Mouse (Mus musculus): ENCODE measurements at regions not wholly inside any gene's neighbourhood (a gene's known extent, or its start where the extent isn't known, plus 50 kb on each side); places are given as distances from the start of the nearest gene placed in this dataset.

- TF ChIP-seq POLR2A (IDR thresholded peaks at IDR 0.05; ENCODE audit: borderline replicate concordance, control insufficient read depth, low read depth, low read length): no peak
- TF ChIP-seq CTCF (IDR thresholded peaks at IDR 0.05; ENCODE audit: control insufficient read depth, insufficient read depth, low read length): no peak
- H3K27ac ChIP-seq (ENCODE audit: control insufficient read depth, insufficient read depth, low read depth, low read length, poor library complexity): no peak overlapping the region
- peaks cover 2% of the 10 kb centered on the region; the same call in 1 of the 2 replicates for H3K4me1 ChIP-seq (ENCODE audit: control insufficient read depth, insufficient read depth, low read length)
- WGBS: 81% methylated on average over 22 of the region's 22 CpGs
- H3K4me3 ChIP-seq (replicated peaks; ENCODE audit: control insufficient read depth, low read depth, low read length): no peak overlapping the region
Measured at GRCm38 (mm10) chr4:9019241-9020110, 780.6 kb upstream of the Car8 start.

GRCm38 (mm10) chr4:9018236-9018635 is 779.4 kb upstream of the Car8 start:
- Histone ChIP-seq H3K4me1 (ENCODE audit: control insufficient read depth, insufficient read depth, low read length) (peaks cover 2% of the 10 kb centered on the region; the same call in 1 of the 2 replicates), H3K27ac (ENCODE audit: control insufficient read depth, insufficient read depth, low read depth, low read length, poor library complexity) (no peak overlapping the region), H3K4me3 (replicated peaks; ENCODE audit: control insufficient read depth, low read depth, low read length) (no peak overlapping the region)
- TF ChIP-seq CTCF (IDR thresholded peaks at IDR 0.05; ENCODE audit: control insufficient read depth, insufficient read depth, low read length) (no peak), POLR2A (IDR thresholded peaks at IDR 0.05; ENCODE audit: borderline replicate concordance, control insufficient read depth, low read depth, low read length) (no peak)
- 63% methylated on average over 2 of the region's 2 CpGs for WGBS

GRCm38 (mm10) chr4:9016504-9017040 is 777.7 kb upstream of the Car8 start:
- Histone ChIP-seq H3K4me3 (replicated peaks; ENCODE audit: control insufficient read depth, low read depth, low read length) (no peak overlapping the region), H3K27ac (ENCODE audit: control insufficient read depth, insufficient read depth, low read depth, low read length, poor library complexity) (no peak overlapping the region), H3K4me1 (ENCODE audit: control insufficient read depth, insufficient read depth, low read length) (peaks cover 2% of the 10 kb centered on the region; the same call in 1 of the 2 replicates)
- 80% methylated on average over 9 of the region's 9 CpGs for WGBS
- TF ChIP-seq POLR2A (IDR thresholded peaks at IDR 0.05; ENCODE audit: borderline replicate concordance, control insufficient read depth, low read depth, low read length) (no peak), CTCF (IDR thresholded peaks at IDR 0.05; ENCODE audit: control insufficient read depth, insufficient read depth, low read length) (no peak)

DNA sequence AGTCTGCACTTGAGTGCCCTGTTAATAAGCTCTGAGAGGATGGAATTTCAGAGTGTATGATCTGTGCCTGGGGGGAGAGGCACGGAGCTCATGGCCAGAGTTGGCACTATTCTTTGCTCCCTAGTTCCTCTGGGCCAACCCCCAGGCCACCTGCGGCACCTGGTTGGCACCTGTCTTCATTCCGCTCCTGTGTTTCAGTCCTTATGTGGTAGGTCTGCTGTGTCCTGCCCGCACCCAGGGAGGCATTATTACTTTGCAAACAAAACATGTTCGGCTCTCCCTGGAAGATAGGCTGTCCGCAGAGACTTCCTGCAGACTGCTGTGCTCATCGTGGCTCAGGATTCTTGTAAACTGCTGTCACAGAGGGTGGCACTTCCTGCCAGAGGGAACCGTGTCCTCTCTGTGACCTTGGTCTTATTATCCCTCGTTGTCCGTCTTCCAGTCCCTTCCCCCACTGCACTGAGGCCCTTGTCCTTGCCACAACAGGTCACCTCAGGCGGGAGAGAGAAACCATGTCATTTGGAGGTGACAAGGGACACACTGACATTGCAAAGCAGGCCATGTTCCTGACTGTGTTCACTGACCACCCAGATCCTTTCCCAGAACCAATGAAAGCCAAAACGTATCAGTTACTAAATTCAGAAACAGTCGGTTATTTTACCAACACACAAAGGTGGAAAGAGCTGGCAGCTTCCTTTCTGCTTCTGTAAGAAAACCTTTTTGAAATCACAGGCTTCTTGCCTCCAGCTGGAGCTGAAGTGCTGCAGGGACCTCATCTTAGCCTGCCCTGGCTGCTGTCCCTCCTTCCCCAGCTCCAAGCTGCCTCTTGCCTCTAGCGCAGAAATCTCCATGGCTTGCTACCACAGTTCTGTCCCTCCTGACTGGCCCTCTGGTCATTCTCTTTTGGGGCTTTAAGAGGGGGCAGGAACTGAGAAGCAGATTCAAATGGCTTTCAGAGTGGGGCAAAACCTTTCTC is 777.0 kb upstream of the Car8 start:
- H3K4me1 ChIP-seq (ENCODE audit: control insufficient read depth, insufficient read depth, low read length): peaks cover 2% of the 10 kb centered on the region; the same call in 1 of the 2 replicates
- TF ChIP-seq CTCF (IDR thresholded peaks at IDR 0.05; ENCODE audit: control insufficient read depth, insufficient read depth, low read length): no peak
- no peak for TF ChIP-seq POLR2A (IDR thresholded peaks at IDR 0.05; ENCODE audit: borderline replicate concordance, control insufficient read depth, low read depth, low read length)
- no peak overlapping the region for H3K4me3 ChIP-seq (replicated peaks; ENCODE audit: control insufficient read depth, low read depth, low read length)
- 29% methylated on average over 14 of the region's 14 CpGs for WGBS
- H3K27ac ChIP-seq (ENCODE audit: control insufficient read depth, insufficient read depth, low read depth, low read length, poor library complexity): no peak overlapping the region

DNA sequence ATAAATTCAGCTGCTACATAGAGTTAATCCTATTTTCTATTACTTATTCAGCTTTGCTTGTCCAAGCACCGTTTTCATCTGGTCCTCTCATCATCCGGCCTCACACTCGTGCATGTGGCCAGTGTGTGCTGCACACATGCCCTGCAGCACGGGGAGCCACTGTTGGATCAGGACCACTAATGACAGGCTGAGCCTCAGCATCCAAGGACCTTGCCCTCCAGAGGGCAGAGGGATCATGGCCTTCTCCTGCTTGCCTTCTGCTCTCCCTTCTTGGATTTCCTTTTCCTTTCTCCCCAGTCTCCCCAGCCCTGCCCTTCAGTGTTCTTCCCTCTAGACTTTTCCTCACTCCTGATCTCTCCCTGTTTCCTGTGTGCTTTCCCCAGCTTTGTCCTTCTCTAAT is 776.1 kb upstream of the Car8 start:
- no peak overlapping the region for H3K27ac ChIP-seq (ENCODE audit: control insufficient read depth, insufficient read depth, low read depth, low read length, poor library complexity)
- TF ChIP-seq POLR2A (IDR thresholded peaks at IDR 0.05; ENCODE audit: borderline replicate concordance, control insufficient read depth, low read depth, low read length) (no peak), CTCF (IDR thresholded peaks at IDR 0.05; ENCODE audit: control insufficient read depth, insufficient read depth, low read length) (no peak)
- H3K4me3 ChIP-seq (replicated peaks; ENCODE audit: control insufficient read depth, low read depth, low read length): no peak overlapping the region
- WGBS: 86% methylated on average over 4 of the region's 4 CpGs
- peaks cover 2% of the 10 kb centered on the region; the same call in 1 of the 2 replicates for H3K4me1 ChIP-seq (ENCODE audit: control insufficient read depth, insufficient read depth, low read length)

- Histone ChIP-seq H3K4me3 (replicated peaks; ENCODE audit: control insufficient read depth, low read depth, low read length) (no peak overlapping the region), H3K27ac (ENCODE audit: control insufficient read depth, insufficient read depth, low read depth, low read length, poor library complexity) (no peak overlapping the region), H3K4me1 (ENCODE audit: control insufficient read depth, insufficient read depth, low read length) (peaks cover 2% of the 10 kb centered on the region; the same call in 1 of the 2 replicates)
- WGBS: 80% methylated on average over 9 of the region's 9 CpGs
- no peak for TF ChIP-seq POLR2A (IDR thresholded peaks at IDR 0.05; ENCODE audit: borderline replicate concordance, control insufficient read depth, low read depth, low read length)
- TF ChIP-seq CTCF (IDR thresholded peaks at IDR 0.05; ENCODE audit: control insufficient read depth, insufficient read depth, low read length): no peak
Measured at GRCm38 (mm10) chr4:9012787-9013186, 773.9 kb upstream of the Car8 start.

GRCm38 (mm10) chr4:9011952-9012351 is 773.1 kb upstream of the Car8 start:
- WGBS: 69% methylated on average over 3 of the region's 3 CpGs
- TF ChIP-seq POLR2A (IDR thresholded peaks at IDR 0.05; ENCODE audit: borderline replicate concordance, control insufficient read depth, low read depth, low read length) (no peak), CTCF (IDR thresholded peaks at IDR 0.05; ENCODE audit: control insufficient read depth, insufficient read depth, low read length) (no peak)
- Histone ChIP-seq H3K4me3 (replicated peaks; ENCODE audit: control insufficient read depth, low read depth, low read length) (no peak overlapping the region), H3K4me1 (ENCODE audit: control insufficient read depth, insufficient read depth, low read length) (peaks cover 2% of the 10 kb centered on the region; the same call in 1 of the 2 replicates), H3K27ac (ENCODE audit: control insufficient read depth, insufficient read depth, low read depth, low read length, poor library complexity) (no peak overlapping the region)
